Mouse (Mus musculus) embryonic facial prominence, embryonic 13.5 days (tissue): ENCODE results near the gene Pacsin1. TPM values are rescaled to one million over a fixed set of nuclear protein-coding genes. Genes with fewer than 3 reads are reported as not detected.

ENCODE experiments used
- ATAC-seq: fragments of 200-750 bp; cut with Nextera tagmentation; 2 replicates; pipeline ENCODE4 v1.8.0; 2017; ENCODE audit warnings: low read depth; ENCODE audit not compliant: insufficient number of reproducible peaks, insufficient read depth, low FRiP score, low TSS enrichment
- H3K27ac ChIP-seq: fragments of 300-500 bp; sonication (generic); 2 replicates; pipeline ENCODE4 v1.5.1; 2015; ENCODE audit warnings: moderate library complexity, mild to moderate bottlenecking, inconsistent platforms
- H3K27me3 ChIP-seq: fragments of 300-500 bp; sonication (generic); 2 replicates; pipeline ENCODE4 v1.6.1; 2015; ENCODE audit warnings: mild to moderate bottlenecking, inconsistent platforms
- H3K36me3 ChIP-seq: fragments of 300-500 bp; sonication (generic); 2 replicates; pipeline ENCODE4 v1.6.1; 2015; ENCODE audit warnings: mild to moderate bottlenecking, inconsistent platforms
- H3K4me1 ChIP-seq: fragments of 300-500 bp; sonication (generic); 2 replicates; pipeline ENCODE4 v1.6.1; 2015; ENCODE audit warnings: inconsistent platforms
- H3K4me2 ChIP-seq: fragments of 300-500 bp; sonication (generic); 2 replicates; pipeline ENCODE4 v1.6.1; 2015; ENCODE audit warnings: moderate library complexity, mild to moderate bottlenecking, inconsistent platforms
- H3K4me3 ChIP-seq: fragments of 300-500 bp; sonication (generic); 2 replicates; pipeline ENCODE4 v1.5.1; 2015; ENCODE audit warnings: mild to moderate bottlenecking, inconsistent platforms
- H3K9ac ChIP-seq: fragments of 300-500 bp; sonication (generic); 2 replicates; pipeline ENCODE4 v1.6.1; 2015; ENCODE audit warnings: mild to moderate bottlenecking, inconsistent platforms
- H3K9me3 ChIP-seq: fragments of 300-500 bp; sonication (generic); 2 replicates; pipeline ENCODE4 v1.6.1; 2016; ENCODE audit warnings: inconsistent platforms
- WGBS: fragments of 180-500 bp; shearing (Covaris S2); methylation state at CpG from one replicate; pipeline ENCODE4 v1.1.7; 2015; ENCODE audit warnings: mixed read lengths; 5-methylcytosine and 5-hydroxymethylcytosine counted together
- polyA plus RNA-seq: library from polyadenylated mRNA; unstranded; fragments of >200 nt; fragmentation: Nextera tagmentation; extraction: Ambion mirVana; gene quantifications from 2 replicates; pipeline ENCODE4 v1.2.1, GENCODE M21; 2015

Pacsin1 gene
- polyA plus RNA-seq = 5.4 and 7.2 TPM in 2 replicates

- Histone ChIP-seq H3K27me3 (peaks cover 27% of the 10 kb centered on the region), H3K4me3 (peak within 1 kb of the TSS; percentile 52), H3K4me1 (peaks cover 19% of the 10 kb centered on the region), H3K36me3 (no peaks in the 10 kb centered on the region), H3K9me3 (no peaks in the 10 kb centered on the region), H3K4me2 (peak within 1 kb of the TSS; percentile 96), H3K9ac (peak within 1 kb of the TSS; percentile 67), H3K27ac (no peak within 1 kb of the TSS)
- ATAC-seq = 0 out of 2 replicates have a peak, but pooled peaks have one; percentile 33
- WGBS = 1% methylated on average over 57 of the region's 65 CpGs
Measured at GRCm38 (mm10) chr17:27655089-27656010, at the start of gene Pacsin1. Gene Pacsin1 (plus strand): TSS chr17:27655509.

GRCm38 (mm10) chr17:27609576-27609975, 45.7 kb upstream of the Pacsin1 start:
- H3K9me3 ChIP-seq = no peaks in the 10 kb centered on the region
- peaks cover 24% of the 10 kb centered on the region for H3K36me3 ChIP-seq
- no peak overlapping the region for H3K27ac ChIP-seq
- no peak for ATAC-seq
- no peak overlapping the region for H3K4me3 ChIP-seq
- H3K27me3 ChIP-seq = no peaks in the 10 kb centered on the region
- peaks cover 27% of the 10 kb centered on the region for H3K4me1 ChIP-seq
- WGBS = 86% methylated on average over 7 of the region's 7 CpGs
- no peak overlapping the region for H3K4me2 ChIP-seq
- H3K9ac ChIP-seq = no peak overlapping the region

- Histone ChIP-seq H3K36me3 (peaks cover 29% of the 10 kb centered on the region), H3K9ac (no peak overlapping the region), H3K27me3 (no peaks in the 10 kb centered on the region), H3K4me2 (no peak overlapping the region), H3K4me3 (no peak overlapping the region), H3K4me1 (peaks cover 25% of the 10 kb centered on the region), H3K9me3 (no peaks in the 10 kb centered on the region), H3K27ac (peak overlapping the region; percentile 28; the same call in 1 of the 2 replicates)
- WGBS = 79% methylated on average over 10 of the region's 10 CpGs
- no peak for ATAC-seq
Measured at GRCm38 (mm10) chr17:27610679-27611518, 44.4 kb upstream of the Pacsin1 start.

- no peak overlapping the region for H3K9ac ChIP-seq
Measured at GRCm38 (mm10) chr17:27611519-27611884, 43.8 kb upstream of the Pacsin1 start.

GRCm38 (mm10) chr17:27611994-27612393, 43.3 kb upstream of the Pacsin1 start:
- peaks cover 22% of the 10 kb centered on the region for H3K4me1 ChIP-seq
- no peak overlapping the region for H3K9ac ChIP-seq
- no peak overlapping the region for H3K4me2 ChIP-seq
- ATAC-seq = no peak
- peaks cover 35% of the 10 kb centered on the region for H3K36me3 ChIP-seq
- no peak overlapping the region for H3K27ac ChIP-seq
- WGBS = 75% methylated on average over 5 of the region's 5 CpGs
- H3K27me3 ChIP-seq = no peaks in the 10 kb centered on the region
- H3K4me3 ChIP-seq = no peak overlapping the region
- H3K9me3 ChIP-seq = no peaks in the 10 kb centered on the region

More at GRCm38 (mm10) chr17:27611519-27611884, 43.8 kb upstream of the Pacsin1 start:
- Histone ChIP-seq H3K27ac (peak overlapping the region; percentile 28; the same call in 1 of the 2 replicates), H3K4me2 (no peak overlapping the region), H3K4me3 (no peak overlapping the region), H3K9me3 (no peaks in the 10 kb centered on the region), H3K27me3 (no peaks in the 10 kb centered on the region), H3K36me3 (peaks cover 30% of the 10 kb centered on the region), H3K4me1 (peaks cover 22% of the 10 kb centered on the region)
- 64% methylated on average over 3 of the region's 3 CpGs for WGBS
- no peak for ATAC-seq

GRCm38 (mm10) chr17:27613016-27613415, 42.3 kb upstream of the Pacsin1 start:
- Histone ChIP-seq H3K9ac (peak overlapping the region; percentile 40; the same call in 1 of the 2 replicates), H3K36me3 (peaks cover 42% of the 10 kb centered on the region), H3K4me3 (no peak overlapping the region), H3K27ac (no peak overlapping the region), H3K4me1 (peaks cover 22% of the 10 kb centered on the region), H3K9me3 (peaks cover 6% of the 10 kb centered on the region), H3K4me2 (no peak overlapping the region), H3K27me3 (no peaks in the 10 kb centered on the region)
- no peak for ATAC-seq
- WGBS = 82% methylated on average over 4 of the region's 4 CpGs

- no peak overlapping the region for H3K9ac ChIP-seq
- no peak overlapping the region for H3K4me3 ChIP-seq
- no peak overlapping the region for H3K27ac ChIP-seq
- H3K4me1 ChIP-seq = peaks cover 23% of the 10 kb centered on the region
- peaks cover 6% of the 10 kb centered on the region for H3K9me3 ChIP-seq
- no peaks in the 10 kb centered on the region for H3K27me3 ChIP-seq
- no peak overlapping the region for H3K4me2 ChIP-seq
- ATAC-seq = no peak
- 70% methylated on average over 7 of the region's 7 CpGs for WGBS
- peaks cover 44% of the 10 kb centered on the region for H3K36me3 ChIP-seq
Measured at GRCm38 (mm10) chr17:27615388-27615787, 39.9 kb upstream of the Pacsin1 start.

GRCm38 (mm10) chr17:27621161-27621560, 34.1 kb upstream of the Pacsin1 start:
- Histone ChIP-seq H3K27me3 (no peaks in the 10 kb centered on the region), H3K4me2 (peak overlapping the region; percentile 76), H3K27ac (peak overlapping the region; percentile 95), H3K9ac (peak overlapping the region; percentile 99), H3K4me1 (peaks cover 40% of the 10 kb centered on the region), H3K36me3 (peaks cover 26% of the 10 kb centered on the region), H3K9me3 (peaks cover 6% of the 10 kb centered on the region), H3K4me3 (peak overlapping the region; percentile 89)
- ATAC-seq = no peak
- 34% methylated on average over 8 of the region's 8 CpGs for WGBS

- no peak for ATAC-seq
- Histone ChIP-seq H3K27ac (peak overlapping the region; percentile 95), H3K4me1 (peaks cover 44% of the 10 kb centered on the region), H3K9me3 (peaks cover 6% of the 10 kb centered on the region), H3K4me2 (peak overlapping the region; percentile 76), H3K36me3 (peaks cover 21% of the 10 kb centered on the region), H3K27me3 (no peaks in the 10 kb centered on the region), H3K9ac (peak overlapping the region; percentile 99), H3K4me3 (peak overlapping the region; percentile 89)
- 1% methylated on average over 23 of the region's 23 CpGs for WGBS
Measured at GRCm38 (mm10) chr17:27621705-27622531, 33.4 kb upstream of the Pacsin1 start.

GRCm38 (mm10) chr17:27622611-27623359, 32.5 kb upstream of the Pacsin1 start:
- H3K27ac ChIP-seq = peak overlapping the region; percentile 95
- no peaks in the 10 kb centered on the region for H3K27me3 ChIP-seq
- WGBS = under 1% methylated on average over 67 of the region's 80 CpGs
- peak overlapping the region; percentile 76 for H3K4me2 ChIP-seq
- ATAC-seq = peak; percentile 56
- H3K4me3 ChIP-seq = peak overlapping the region; percentile 89
- peak overlapping the region; percentile 99 for H3K9ac ChIP-seq
- H3K4me1 ChIP-seq = peaks cover 46% of the 10 kb centered on the region
- H3K36me3 ChIP-seq = peaks cover 12% of the 10 kb centered on the region
- peaks cover 2% of the 10 kb centered on the region for H3K9me3 ChIP-seq
